Mouse (Mus musculus) small intestine, adult 2 months (tissue): ENCODE data around the gene Frs3.

Experiments used
- CTCF ChIP-seq: fragments of 200-500 bp; IDR thresholded peaks from 2 replicates; pipeline ENCODE4 v1.5.1; 2012; ENCODE audit warnings: low read depth, mild to moderate bottlenecking, control low read depth, inconsistent platforms, low read length, moderate library complexity, mixed read lengths; ENCODE audit not compliant: insufficient replicate concordance, insufficient read length; ENCODE audit errors: extremely low read depth
- POLR2A ChIP-seq: fragments of 200-500 bp; IDR thresholded peaks from 2 replicates; pipeline ENCODE4 v1.6.1; 2012; ENCODE audit warnings: low read depth, mild to moderate bottlenecking, control low read depth, inconsistent platforms, low read length, moderate library complexity

- TF ChIP-seq CTCF (peak; percentile 34; the same call in 1 of the 2 replicates), POLR2A (no peak)
Measured at GRCm38 (mm10) chr17:47742991-47743734, 54.3 kb downstream of the Frs3 start.
